Mouse (Mus musculus) gastrocnemius, postnatal 4 days (tissue): Measurements from ENCODE around the gene Gm49486. TPM values are rescaled to one million over a fixed set of nuclear protein-coding genes. Genes with fewer than 3 reads are reported as not detected.

ENCODE experiments used
- DNase-seq, 2 experiments: peaks; one replicate each; pipeline ENCODE4 v3.0.0; 2021 to 2022; ENCODE audit warnings: low spot score in 2 of 2, mixed read lengths in 2 of 2
- long read RNA-seq, 2 experiments: library from polyadenylated mRNA; stranded (forward); transcript quantifications; one replicate each; pipeline ENCODE4 v2.0.0; 2021
- total RNA-seq, 2 experiments: library from RNA; stranded (reverse); gene quantifications; 2 replicates each; pipeline ENCODE4 v1.2.3; 2021

Gene Gm49486
- total RNA-seq = 1 to 10 TPM; 1.2 TPM
- long read RNA-seq, experiment 1, partial matches to known transcripts = 0 of 1 reads
- long read RNA-seq, experiment 1, other reads (novel, unspliced or antisense) = 1 of 1 reads
- long read RNA-seq, experiment 2, partial matches to known transcripts = 0 of 2 reads
- long read RNA-seq, experiment 2, other reads (novel, unspliced or antisense) = 2 of 2 reads

DNA sequence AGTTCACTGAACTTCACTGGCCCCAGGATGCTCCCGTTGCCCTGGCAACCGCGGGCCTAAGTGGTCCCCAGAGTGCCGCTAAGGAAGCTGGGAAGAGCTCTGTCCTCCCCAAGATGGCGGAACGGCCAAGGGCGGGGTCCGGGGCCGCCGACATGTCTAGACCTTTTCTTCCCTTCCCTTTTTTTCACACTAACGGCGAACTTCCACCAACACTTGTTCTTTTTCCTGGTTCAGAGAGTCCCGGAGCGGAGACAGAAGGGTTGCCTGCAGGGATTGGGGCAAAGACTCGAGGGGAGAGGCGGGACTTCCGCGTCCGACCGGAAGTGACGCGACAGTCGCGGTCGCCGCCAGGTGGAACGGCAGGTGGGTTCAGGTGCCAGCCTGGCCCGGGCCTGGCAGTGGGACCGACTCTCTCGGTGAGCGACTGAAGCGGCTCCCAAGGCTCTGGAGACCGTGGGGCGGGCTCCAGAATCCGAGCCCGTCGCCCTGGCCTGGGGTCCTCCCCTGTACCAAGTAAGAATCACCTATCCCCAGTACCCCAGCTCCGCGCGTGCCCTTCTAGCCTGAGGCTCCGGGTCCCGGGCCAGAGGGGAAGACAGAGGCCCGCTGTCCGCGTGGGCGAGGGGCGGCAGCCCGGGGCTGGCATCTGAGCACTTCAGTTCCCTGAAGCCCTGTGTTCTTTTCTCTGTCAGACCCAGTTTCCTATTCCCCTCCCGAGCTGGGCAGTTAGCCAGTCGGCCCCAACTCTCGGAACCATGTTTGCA is at the start of gene Gm49486, which contains the start of gene Pick1:
TSS of gene Gm49486 (plus strand) at position 334 of the 764 bp plus-strand sequence.
TSS of gene Pick1 (plus strand) at position 116 of the 764 bp plus-strand sequence.
- DNase-seq = peak; percentile 73 to 90

DNA sequence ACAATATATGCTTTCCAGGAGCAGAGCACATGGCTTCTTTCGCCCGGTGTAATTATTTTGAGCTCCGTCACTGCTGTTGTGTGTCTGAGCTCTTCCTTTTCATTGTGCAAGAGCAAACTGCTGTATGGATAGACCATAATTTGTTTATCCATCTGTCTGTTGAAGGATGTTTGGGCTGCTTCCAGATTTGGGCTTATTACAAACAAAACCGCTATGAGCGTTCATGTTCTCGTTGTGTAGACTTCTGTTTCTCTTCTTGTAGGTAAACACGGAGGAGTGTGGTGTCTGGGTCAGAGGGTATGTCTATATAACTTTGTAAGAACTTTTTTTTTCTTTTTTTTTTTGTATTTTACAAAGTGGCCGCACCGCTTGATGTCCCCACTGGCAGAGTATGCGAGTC is 44.0 kb upstream of the Gm49486 start:
- no peak for DNase-seq

DNA sequence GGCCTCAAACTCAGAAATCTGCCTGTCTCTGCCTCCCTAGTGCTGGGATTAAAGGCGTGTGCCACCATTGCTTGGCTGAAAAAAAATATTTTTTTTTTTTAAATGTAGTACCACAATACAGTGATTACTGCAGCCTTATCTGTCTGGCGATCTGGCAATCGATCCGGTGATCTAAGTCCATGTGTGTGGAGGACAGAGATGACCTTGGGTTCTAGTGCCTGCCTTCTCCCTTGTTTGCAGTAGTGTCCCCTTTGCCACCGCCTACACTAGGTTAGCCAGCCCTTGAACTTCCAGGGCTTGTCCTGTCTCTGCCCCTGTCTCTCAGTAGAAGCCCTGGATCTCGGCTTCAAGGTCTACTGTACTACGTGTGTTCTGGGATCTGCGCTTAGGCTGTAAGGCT is 41.4 kb upstream of the Gm49486 start:
- no peak for DNase-seq

DNA sequence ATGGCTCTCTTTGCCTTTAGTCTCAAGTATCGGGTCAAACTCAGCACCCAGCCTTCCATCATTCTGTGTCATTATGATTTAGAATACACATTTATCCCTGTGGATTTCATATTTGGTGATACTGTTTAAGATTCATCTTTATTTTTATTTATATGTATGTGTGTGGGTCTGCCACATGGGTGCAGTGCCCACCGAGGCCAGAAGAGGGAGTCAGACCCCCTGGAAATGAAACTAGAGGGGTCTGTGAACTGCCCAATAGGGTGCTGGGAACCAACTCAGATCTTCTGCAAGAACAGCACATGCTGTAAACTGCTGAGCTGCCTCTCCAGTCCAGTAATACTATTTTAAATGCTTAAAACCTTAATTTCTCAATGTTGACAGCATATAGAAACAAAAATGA is 37.8 kb upstream of the Gm49486 start:
- DNase-seq = no peak

DNA sequence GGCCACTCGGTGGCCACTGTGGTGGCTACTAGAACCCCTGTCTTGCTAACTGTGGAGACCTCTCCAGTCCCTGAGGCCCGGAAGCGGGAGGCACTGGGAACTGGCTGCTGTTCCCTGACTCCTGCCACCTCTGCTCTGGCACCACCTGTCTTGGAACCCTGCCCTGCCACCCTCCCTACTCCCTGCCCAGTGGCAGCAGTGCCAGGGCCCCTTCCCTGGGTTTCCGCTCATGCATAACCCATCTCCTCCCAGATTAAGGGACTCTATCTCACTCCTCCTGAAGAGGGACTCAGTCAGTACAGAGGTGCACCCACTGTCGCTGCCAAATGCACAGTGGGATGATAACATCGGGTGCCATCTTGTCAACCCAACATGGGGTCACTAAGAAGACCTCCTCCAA is 36.7 kb upstream of the Gm49486 start:
- DNase-seq = no peak

DNA sequence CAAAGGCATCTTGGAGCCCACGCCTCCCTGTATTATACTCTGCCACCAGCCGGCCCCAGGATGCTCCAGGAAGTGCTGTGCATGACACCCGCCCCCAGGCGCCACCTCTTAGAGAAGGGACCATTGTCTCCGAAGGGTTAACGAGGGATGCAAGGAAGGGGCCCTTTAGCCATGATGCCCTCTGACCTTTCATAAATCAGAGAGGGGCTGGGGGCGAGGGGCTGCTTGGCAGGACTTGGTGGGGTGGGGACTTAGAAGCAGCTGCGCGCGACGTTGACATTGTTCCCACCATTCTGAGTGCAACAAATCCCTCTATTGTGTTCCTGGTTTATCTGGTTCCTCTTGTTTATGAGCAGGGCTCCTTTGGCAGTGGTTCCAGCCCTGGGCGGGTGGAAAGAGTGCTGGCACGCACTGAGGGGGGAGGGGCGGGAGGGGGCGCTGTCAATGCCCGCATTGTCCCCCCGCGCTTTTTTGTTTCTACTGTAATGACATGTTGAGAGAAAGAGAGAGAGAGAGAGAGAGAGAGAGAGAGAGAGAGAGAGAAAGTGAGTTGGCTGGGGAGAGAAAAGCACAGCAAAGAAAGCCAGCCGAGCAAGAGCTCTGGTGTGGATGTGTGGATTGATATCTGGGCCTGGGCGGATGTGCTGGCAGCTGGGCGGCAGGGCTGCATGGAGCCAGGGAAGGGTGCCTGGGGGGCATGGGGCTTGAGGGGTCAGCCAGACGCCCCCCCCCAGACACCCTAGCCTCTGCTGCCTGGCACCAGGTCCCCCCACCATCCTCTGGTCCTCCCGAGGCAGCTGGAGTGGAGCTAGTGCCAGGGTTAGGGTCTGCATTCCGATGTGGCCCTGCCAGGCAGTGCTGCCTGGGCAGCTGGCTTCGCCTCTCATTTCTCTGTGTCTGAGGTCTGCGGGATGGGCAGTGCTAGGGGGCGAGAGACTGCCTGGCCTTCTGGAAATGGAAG is 36.0 kb upstream of the Gm49486 start:
- peak in 1 of 2 experiments; percentile 63 for DNase-seq

DNA sequence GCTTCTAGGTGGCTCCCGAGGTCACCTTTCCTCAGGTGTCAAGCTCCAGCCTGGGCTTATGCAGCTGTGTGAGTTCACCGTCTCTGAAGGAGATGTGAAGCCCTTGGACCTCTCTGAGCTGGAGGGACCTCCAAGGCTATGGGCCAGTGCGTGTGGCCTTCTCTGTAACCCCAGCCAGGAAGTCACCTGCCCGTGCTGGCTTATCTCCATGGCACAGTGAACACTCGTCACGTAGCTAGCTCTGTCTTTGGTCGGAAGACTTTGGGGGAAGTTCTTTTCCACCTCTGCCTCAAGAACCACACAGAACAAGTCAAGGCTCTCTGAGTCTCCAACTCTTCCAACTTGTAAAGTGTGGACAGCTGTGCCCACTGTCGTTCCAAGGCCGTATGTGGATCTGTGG is 35.1 kb upstream of the Gm49486 start:
- DNase-seq = no peak

DNA sequence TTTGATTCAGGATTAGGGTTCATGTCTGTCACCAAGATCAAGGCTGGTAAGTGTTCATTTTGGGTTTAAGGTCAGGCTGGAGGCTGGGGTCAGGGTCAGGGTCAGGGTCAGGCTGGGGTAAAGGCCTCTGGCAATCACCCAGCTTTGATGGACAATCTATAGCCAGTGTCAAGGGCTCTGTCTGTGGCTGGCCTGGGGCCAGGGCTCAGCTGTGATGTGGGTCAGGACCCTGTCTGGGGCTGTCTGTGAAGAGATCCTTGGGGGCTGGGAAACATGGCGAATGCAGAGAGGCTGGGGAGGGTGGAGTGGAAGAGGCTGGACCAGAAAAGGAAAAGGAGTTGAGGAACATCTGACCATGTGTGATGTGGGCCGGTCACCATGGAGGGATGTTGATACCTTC is 34.2 kb upstream of the Gm49486 start:
- DNase-seq = no peak

DNA sequence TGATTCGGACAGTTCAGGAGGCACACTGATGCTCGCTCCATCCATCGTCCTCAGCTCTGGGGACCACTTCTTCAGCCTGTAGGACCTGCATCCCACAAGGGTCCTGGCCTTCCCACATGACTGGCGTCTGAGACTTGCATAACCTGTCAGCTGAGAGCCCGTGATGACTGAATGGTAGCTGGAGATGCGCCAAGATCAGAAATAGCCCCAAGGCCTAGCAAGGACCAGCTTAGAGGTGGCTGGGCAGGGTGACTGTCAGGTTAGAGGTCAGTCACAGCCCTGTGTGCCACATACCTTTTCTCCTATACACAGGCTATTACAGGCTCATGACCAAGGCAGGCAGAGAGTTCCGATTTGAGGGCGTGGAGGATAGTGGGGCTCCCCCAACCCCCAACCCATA is 33.7 kb upstream of the Gm49486 start:
- no peak for DNase-seq

DNA sequence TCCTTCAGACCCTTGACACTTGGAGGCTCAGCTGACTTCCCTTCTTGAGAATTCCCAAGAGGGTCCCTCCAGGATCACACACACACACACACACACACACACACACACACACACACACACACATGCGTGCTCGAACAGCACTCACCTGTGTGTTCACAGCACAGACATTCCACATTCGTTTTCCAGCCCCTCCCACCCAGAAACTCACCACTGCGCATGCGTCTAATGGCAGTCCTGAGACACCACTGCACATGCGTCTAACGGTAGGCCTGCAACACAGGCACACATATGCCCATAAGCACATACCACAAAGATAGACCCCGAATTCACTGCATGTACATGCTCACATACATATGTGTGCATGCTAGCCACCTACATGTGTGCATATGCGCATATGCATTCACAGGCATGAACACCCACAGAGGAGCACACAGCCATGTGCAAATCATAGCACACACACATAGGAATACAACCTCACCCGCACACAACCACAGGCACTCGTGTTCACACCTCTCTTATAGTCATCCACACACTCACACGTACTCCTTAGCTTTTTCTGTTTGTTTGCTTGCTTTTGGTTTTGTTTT is 29.7 kb upstream of the Gm49486 start:
- no peak for DNase-seq

DNA sequence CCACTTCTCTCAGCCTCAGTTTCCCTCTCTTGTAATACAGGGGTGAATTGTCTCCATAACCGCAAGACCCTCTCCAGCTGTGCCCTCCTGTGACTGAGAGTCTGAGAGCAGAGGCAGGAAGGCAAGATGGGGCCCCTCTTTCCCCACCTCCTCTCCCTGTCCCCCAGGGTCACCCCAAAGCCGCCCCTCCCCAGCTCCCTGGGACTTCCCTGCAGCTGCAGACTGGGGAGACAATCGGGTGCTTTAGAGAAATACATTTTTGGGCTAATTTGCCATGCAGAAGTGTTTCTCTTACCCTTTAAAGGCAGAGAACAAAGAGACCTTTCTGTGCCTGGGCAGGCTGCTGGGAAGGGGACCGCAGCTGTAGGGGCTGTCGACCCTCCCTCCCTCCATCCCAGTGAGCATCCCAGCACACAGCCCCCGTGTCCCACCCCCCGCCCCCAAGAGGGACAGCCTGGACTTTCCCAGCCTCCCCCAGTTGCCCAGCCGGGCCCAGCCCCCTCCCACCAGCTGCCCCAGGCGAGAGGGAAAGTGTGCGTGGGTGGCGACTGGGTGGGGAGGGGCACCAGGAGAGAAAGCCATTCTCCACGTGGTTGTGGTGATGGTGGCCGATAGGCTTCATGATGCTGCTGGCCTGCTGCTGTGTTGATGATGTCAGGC is 27.6 kb upstream of the Gm49486 start:
- DNase-seq = no peak

DNA sequence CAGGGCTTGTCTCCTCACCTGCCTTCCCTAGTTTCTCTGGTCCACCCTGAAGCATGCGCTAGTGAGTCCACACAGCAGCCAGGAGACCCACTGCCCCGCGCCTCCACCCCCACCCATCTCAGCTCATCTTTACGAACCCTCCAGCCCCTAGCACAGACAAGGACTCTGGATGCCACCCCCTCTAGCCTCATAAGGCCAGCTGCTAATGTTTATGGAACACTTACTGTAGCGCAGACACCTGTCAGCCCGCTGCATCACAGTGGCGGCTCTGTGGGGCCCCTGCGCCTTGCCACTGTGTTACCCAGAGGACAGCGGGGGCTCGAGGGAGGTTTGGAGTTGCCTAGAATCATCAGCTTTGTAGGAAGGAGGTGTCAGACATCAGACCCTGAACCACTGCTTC is 26.6 kb upstream of the Gm49486 start:
- no peak for DNase-seq

DNA sequence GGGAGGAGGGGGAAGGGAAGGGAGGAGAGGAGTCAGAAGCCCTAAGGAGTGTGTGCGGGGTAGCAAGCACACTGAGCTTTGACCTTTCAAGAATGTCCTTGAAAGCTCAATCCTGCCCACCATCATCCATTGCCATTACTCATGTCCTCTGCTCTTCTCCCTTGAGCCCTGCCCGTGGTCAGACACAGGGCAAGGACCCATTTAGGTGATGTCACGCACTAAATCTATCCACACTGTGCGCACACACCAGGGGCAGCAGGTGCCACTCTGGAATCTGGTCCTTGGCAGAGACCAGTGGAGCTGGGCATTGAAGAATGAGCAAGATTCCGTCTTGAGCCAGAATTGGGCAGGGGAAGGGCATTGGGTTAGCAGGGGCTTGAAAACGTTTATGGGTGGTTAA is 21.0 kb upstream of the Gm49486 start:
- DNase-seq = no peak

DNA sequence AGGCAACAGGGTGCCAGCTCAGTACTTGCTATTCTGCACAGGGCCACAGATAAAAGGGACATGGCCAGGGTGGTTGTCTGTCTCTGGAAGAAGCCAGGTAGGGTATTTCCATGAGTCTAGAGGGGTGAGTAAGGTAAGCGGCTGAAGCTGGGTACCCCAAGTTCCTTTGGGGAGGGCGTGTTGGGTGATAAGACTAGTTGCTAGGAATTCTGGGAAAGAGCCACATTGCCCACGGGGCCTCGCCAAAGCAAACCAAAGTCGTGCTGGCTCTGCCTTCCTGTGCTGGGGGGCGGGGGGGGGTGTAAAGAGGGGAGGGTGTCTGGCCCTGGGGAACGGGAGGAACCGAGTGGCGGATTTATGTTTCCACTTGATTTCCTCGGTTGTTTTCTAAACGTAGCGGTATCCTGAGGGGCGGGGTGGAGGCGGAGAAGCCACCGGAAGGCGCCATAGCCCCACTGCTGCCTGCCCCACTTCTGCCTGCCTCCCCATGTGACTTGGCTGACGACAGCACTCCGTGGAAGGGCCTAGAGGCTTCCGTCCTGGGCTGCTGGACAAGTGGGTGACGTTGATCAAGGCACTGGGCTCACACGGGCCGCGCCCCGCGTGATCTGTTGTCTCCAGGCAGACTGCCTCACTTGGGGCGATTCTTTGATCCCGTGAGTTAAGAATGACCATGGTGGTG is 20.3 kb upstream of the Gm49486 start:
- DNase-seq = no peak

DNA sequence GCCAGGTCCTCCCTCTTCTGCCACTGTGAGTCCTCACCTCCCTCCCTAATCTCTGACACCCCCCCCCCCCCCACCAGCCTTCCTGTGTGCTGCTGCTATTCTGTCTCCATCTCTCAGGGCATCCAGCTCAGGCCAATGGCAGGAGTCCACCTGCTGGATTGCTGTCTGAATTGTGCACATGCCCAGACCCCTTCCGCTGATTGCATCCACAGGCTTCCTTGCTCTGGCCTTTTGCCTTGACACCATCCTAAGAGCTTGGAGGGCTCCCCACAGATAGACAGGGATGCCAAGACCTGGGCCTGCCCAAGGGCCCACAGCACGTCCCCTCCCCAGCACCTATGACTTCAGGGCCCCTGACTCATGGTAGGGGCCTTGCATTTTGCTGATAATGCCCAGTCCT is 18.8 kb upstream of the Gm49486 start:
- DNase-seq = no peak

DNA sequence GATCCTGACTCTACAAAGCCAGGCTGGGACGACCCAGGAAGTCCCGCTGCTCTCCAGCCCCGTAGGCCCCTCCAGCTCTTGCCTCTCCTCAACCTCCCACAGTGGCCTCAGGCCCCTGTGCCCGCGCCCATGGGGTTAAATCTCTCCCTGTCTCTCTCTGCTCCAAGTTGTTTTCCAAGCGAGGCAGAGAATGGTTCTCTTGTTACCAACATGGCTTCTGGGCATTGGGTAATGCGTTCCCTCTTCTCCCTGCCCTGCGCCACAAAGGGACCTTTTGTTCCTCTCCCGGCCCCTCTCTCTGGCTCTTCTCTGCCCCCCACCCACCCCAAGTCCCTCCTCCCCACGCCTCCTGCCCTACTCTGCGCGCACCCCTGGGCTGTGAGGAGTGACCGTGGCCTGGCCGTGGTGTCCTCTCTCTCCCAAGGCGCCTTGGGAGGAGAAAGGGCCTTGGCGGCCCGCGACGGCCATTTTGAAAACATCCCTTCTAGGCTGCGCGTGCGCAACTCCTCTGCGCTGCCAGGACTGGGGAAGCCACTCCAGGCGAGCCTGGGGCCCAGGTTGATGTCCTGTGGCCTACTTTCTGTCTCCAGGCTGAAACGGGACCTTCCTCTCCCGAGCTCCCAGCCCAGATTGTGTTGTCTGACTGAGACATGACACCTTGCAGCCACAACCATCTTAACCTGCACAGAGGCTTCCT is 16.3 kb upstream of the Gm49486 start:
- DNase-seq = no peak

DNA sequence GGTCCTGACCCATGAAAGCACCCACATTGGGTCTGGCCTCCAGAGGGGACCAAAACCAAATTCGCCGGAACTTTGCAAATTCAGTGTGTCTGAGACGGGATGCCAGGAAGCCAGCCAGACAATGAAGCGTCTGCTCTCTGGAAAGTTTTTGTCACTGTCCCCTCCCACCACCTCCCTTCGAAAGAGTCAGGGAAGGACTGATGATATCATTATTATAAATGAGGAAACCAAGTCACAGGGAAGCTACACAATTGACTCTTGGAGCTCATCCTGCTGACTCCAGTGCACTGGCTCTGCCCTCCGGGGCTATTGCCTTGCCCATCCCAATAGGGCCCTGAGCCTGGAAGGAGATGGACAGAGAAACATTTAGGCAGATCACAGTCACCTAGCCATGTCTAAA is 15.6 kb upstream of the Gm49486 start:
- no peak for DNase-seq

DNA sequence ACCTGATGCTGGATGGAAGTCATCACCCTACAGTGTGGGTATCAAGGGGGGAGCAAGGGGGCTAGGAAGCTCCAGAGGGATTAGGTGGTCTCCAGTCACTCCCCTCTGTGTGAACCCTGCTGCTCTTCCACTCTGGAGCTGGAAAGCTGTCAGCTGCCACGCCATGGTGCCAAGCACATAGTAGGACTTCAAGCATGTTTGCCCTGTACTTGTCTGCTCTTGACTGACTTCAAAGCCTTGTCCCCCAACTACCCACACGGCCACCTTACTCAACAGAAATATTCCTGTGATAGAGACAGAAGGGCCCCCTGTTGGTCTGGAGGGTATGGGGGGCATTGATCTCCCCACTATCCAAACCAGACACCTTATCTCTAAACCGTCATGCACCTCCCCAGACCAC is 13.0 kb upstream of the Gm49486 start:
- no peak for DNase-seq

DNA sequence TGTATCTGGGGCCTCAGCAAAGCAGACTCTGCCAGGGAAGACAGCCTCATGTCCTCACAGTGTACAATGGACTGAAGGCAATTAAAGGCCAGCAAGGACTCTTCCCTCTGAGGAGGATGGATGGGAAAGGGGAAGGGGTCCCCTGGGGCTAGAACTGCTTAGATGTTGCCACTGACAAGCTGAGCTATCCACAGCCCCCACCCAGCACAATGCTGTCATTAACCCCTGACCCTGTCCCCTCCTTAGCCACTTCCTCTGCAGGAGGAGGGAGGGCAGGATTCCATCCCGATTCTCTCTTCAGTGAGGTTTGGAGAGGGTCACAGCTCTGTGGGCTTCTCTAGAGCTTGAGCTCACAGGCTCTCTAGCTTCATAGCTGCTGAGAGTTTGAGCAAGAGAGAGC is 9.6 kb upstream of the Gm49486 start:
- no peak for DNase-seq

DNA sequence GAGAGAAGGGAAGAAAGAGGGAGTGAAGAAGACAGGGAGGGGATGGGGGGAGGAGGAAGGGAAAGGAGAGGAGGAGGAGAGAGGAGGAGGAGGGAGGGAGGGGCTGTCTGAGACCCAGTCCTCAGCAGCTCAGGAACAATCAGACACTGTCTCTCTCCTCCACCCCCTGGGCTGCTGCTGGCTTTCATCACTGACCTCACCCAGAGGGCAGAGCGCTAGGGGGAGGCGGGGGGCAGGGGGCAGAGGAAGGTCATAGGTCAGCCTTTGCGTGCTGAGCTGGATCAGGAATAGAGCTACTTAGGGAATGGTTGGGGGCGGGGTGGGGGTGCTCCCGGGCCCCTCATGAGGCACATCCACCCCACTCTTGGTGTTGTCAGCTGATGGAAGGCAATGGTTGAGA is 5.5 kb upstream of the Gm49486 start:
- no peak for DNase-seq
